Mouse (Mus musculus) liver, embryonic 14.5 days (tissue): ENCODE data around the gene Espl1.

Experiments used
- CTCF ChIP-seq: IDR thresholded peaks from 2 replicates; pipeline ENCODE4 v1.5.1; 2016; ENCODE audit warnings: antibody characterized with exemption, low read depth, control low read depth
- EP300 ChIP-seq: IDR thresholded peaks from 2 replicates; pipeline ENCODE4 v1.6.1; 2016; ENCODE audit warnings: antibody characterized with exemption, low read depth

DNA sequence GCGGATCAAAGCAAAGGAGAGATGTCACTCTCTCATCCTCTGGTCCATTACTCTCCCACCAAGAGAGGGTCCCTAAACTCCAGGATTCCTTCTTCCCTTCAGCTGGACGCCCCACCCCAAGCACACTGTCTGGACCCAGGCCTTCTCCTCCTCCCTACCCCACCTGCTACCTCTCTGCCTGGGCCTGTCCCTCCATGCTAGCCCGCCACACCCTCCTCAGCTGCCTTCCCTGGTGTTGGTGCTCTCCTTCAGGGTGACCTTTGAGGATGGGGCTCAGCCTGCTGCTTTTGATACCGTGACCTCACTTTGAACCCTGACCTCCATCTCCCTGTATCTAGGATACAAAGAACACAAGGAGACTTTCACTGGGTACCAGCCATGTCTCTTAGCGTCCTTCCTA is 45.5 kb upstream of the Espl1 start:
- no peak for TF ChIP-seq CTCF
- no peak for TF ChIP-seq EP300
